Comparison of ENCODE assay signal across 24 mouse cellular contexts in genomic region chr13:98424000-98424399, GRCm38 (mm10).
A peak's percentile ranks its signal among the peaks of the same experiment; 100 is the strongest.
DNase-seq lines count a peak whose midpoint lies in the region; ATAC-seq lines count a peak whose summit lies in the region.
"Had no signal": no experiment of that assay in that cellular context is flagged by ENCODE, and none has a peak within 500 bp of the region (broad histone marks: within the 10 kb centered on the region; RNA-seq: fewer than 3 reads in every experiment).

No protein-coding gene starts in this region.

- H3K9me3 ChIP-seq in limb, embryonic 12.5 days: no peaks in the 10 kb centered on the region
- no peaks in the 10 kb centered on the region for H3K9me3 ChIP-seq in limb, embryonic 10.5 days (replicated peaks)
- H3K9me3 ChIP-seq: embryonic facial prominence, embryonic 12.5 days; forebrain, embryonic 13.5 days; heart, embryonic 12.5 days; stomach, embryonic 15.5 days had no signal

- H3K36me3 ChIP-seq in limb, embryonic 12.5 days: no peaks in the 10 kb centered on the region
- no peaks in the 10 kb centered on the region for H3K36me3 ChIP-seq in limb, embryonic 10.5 days
- H3K36me3 ChIP-seq: embryonic facial prominence, embryonic 12.5 days; heart, embryonic 12.5 days; stomach, embryonic 15.5 days had no signal

- no peak overlapping the region for H3K4me2 ChIP-seq in limb, embryonic 12.5 days
- H3K4me2 ChIP-seq: embryonic facial prominence, embryonic 12.5 days; forebrain, embryonic 13.5 days; heart, embryonic 12.5 days; midbrain, embryonic 11.5 days; stomach, embryonic 15.5 days had no signal

- 0 out of 2 replicates have a peak, but pooled peaks have one; percentile 63 for ATAC-seq in limb, embryonic 12.5 days (ENCODE audit: insufficient number of reproducible peaks, insufficient read depth, low FRiP score, low TSS enrichment, low read depth)
- ATAC-seq in megakaryocyte progenitor cell, adult 5-6 weeks (replicated peaks; ENCODE audit: poor library complexity): no peak
- ATAC-seq in frontal cortex, adult (ENCODE audit: low TSS enrichment): no peak
- ATAC-seq: CD4-positive, CD25-positive, alpha-beta regulatory T cell, adult 4 months; forebrain, embryonic 13.5 days; hindbrain, postnatal 0 days; intestine, embryonic 16.5 days had no signal

- 24% methylated on average over 12 of the region's 12 CpGs for WGBS in limb, embryonic 12.5 days
- 65% methylated on average over 12 of the region's 12 CpGs for WGBS in limb, embryonic 10.5 days

- peaks cover 54% of the 10 kb centered on the region for H3K27me3 ChIP-seq in limb, embryonic 12.5 days
- H3K27me3 ChIP-seq in limb, embryonic 10.5 days (ENCODE audit: low read depth, poor library complexity, severe bottlenecking): peaks cover 26% of the 10 kb centered on the region

- no peak overlapping the region for H3K4me3 ChIP-seq in limb, embryonic 12.5 days (replicated peaks)
- H3K4me3 ChIP-seq in limb, embryonic 10.5 days: no peak overlapping the region
- H3K4me3 ChIP-seq: embryonic facial prominence, embryonic 12.5 days; erythroblast, embryonic 14.5 days; forebrain, embryonic 13.5 days; heart, embryonic 12.5 days; stomach, embryonic 15.5 days had no signal

- H3K27ac ChIP-seq in limb, embryonic 12.5 days: no peak overlapping the region
- H3K27ac ChIP-seq in limb, embryonic 10.5 days: no peak overlapping the region
- H3K27ac ChIP-seq: embryonic facial prominence, embryonic 12.5 days; forebrain, embryonic 13.5 days; hindbrain, postnatal 0 days; stomach, embryonic 15.5 days had no signal

- no peak overlapping the region for H3K9ac ChIP-seq in limb, embryonic 12.5 days (replicated peaks)
- H3K9ac ChIP-seq: embryonic facial prominence, embryonic 12.5 days; forebrain, embryonic 13.5 days; heart, embryonic 12.5 days; stomach, embryonic 15.5 days had no signal

- no peak for DNase-seq in limb, embryonic 10.5 days (ENCODE audit: low spot score)
- DNase-seq in kidney, adult 9 months: peak; percentile 33
- DNase-seq in kidney, postnatal 14 days: peak; percentile 28
- DNase-seq in gastrocnemius, adult 8-10 months (ENCODE audit: low spot score in 2 of 2): no peak
- DNase-seq: adrenal gland, adult 8-10 months; cerebellum, adult 18-20 months; cerebellum, postnatal 14 days; gastrocnemius, postnatal 10 days; heart, adult 11 months; heart, postnatal 10 days; lung, postnatal 10 days; thymus, postnatal 25 days had no signal

- peaks cover 23% of the 10 kb centered on the region for H3K4me1 ChIP-seq in limb, embryonic 12.5 days (replicated peaks)
- H3K4me1 ChIP-seq in limb, embryonic 10.5 days: peaks cover 22% of the 10 kb centered on the region
- H3K4me1 ChIP-seq: embryonic facial prominence, embryonic 12.5 days; forebrain, embryonic 13.5 days; stomach, embryonic 15.5 days had no signal

Comparison
In these comparisons a context has a peak if more than half of its experiments do, and no peak if none do; other contexts are left out.
1. DNase-seq: peak in kidney, adult 9 months (single experiment) and kidney, postnatal 14 days (single experiment); none in limb, embryonic 10.5 days (single experiment) and gastrocnemius, adult 8-10 months (0 of 2).